Mouse (Mus musculus) kidney, postnatal 0 days (tissue): ENCODE results near the gene Kmt2d. TPM values are rescaled to one million over a fixed set of nuclear protein-coding genes. Genes with fewer than 3 reads are reported as not detected.

ENCODE experiments used
- ATAC-seq: fragments of 200-750 bp; cut with Nextera tagmentation; replicated peaks from 2 replicates; pipeline ENCODE4 v1.8.0; 2017; ENCODE audit warnings: low read depth, moderate number of reproducible peaks, moderate TSS enrichment, moderate library complexity; ENCODE audit not compliant: low FRiP score
- DNase-seq: peaks from one replicate; pipeline ENCODE4 v3.0.0-alpha.2; 2016; ENCODE audit warnings: low spot score
- H3K27ac ChIP-seq: fragments of 300-500 bp; sonication (generic); 2 replicates; pipeline ENCODE4 v1.5.1; 2014; ENCODE audit warnings: mild to moderate bottlenecking
- H3K27me3 ChIP-seq: fragments of 300-500 bp; sonication (generic); 2 replicates; pipeline ENCODE4 v1.6.1; 2014; ENCODE audit warnings: low read length, mixed read lengths; ENCODE audit not compliant: insufficient read depth
- H3K36me3 ChIP-seq: fragments of 300-500 bp; sonication (generic); 2 replicates; pipeline ENCODE4 v1.6.1; 2014; ENCODE audit warnings: low read length, mixed read lengths; ENCODE audit not compliant: insufficient read depth
- H3K4me1 ChIP-seq: fragments of 300-500 bp; sonication (generic); replicated peaks from 2 replicates; pipeline ENCODE4 v1.6.1; 2014; ENCODE audit warnings: antibody characterized with exemption, low read length, mixed read lengths; ENCODE audit not compliant: insufficient read depth
- H3K4me2 ChIP-seq: fragments of 300-500 bp; sonication (generic); 2 replicates; pipeline ENCODE4 v1.6.1; 2014; ENCODE audit warnings: mild to moderate bottlenecking, low read length, moderate library complexity, mixed read lengths
- H3K4me3 ChIP-seq: fragments of 300-500 bp; sonication (generic); replicated peaks from 2 replicates; pipeline ENCODE4 v1.5.1; 2014; ENCODE audit warnings: low read depth, low read length
- H3K9ac ChIP-seq: fragments of 300-500 bp; sonication (generic); 2 replicates; pipeline ENCODE4 v1.6.1; 2014; ENCODE audit warnings: low read depth, low read length
- H3K9me3 ChIP-seq: fragments of 300-500 bp; sonication (generic); replicated peaks from 2 replicates; pipeline ENCODE4 v1.6.1; 2016; ENCODE audit warnings: low read length, inconsistent platforms, mixed read lengths
- CTCF ChIP-seq: IDR thresholded peaks from 2 replicates; pipeline ENCODE4 v1.5.1; 2016; ENCODE audit warnings: antibody characterized with exemption, low read depth, mild to moderate bottlenecking, moderate library complexity
- WGBS: fragments of 180-500 bp; shearing (Covaris S2); extraction: QIAGEN DNeasy Blood & Tissue Kit; methylation state at CpG from one replicate; pipeline ENCODE4 v1.1.7; 2014; 5-methylcytosine and 5-hydroxymethylcytosine counted together
- polyA plus RNA-seq: library from polyadenylated mRNA; unstranded; fragments of >200 nt; fragmentation: Nextera tagmentation; extraction: Ambion mirVana; gene quantifications from 2 replicates; pipeline ENCODE4 v1.2.1, GENCODE M21; 2015

Kmt2d gene
- polyA plus RNA-seq, 1 experiment from 2014 or later = 6.4 TPM

DNA sequence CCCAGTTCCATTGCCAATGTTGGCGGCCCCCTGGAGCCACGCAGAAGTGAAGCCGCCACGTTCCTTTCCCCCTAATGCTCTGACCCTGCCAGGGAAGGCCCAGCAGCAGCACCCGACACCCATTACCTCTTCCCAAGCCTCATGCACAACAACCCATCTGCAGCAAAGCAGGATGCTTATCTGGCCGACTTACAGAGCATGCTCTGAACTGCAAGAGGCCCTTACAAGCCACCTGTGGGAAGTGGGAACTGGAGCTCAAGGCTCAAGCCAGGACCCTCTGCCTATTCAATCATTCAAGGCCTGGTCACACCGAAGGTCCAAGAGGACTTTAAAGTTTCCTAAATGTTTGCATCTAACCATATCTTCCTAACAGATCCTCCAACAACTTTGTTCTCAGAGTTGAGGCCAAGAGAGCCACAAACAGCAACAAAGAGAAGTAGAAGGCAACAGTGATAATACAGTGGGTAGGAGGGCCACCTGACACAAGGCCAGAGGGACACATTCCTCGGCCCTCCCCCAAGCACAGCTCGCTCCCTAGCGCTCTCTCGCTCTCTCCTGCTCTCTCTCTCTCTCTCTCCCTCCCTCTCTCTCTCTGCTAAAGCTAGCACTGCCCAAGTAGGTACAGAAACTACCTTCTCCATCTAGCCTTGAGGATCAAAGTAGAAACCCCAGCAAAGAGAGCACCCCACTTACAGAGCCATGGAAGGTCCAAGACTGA lies 2.5 kb downstream of the Kmt2d start:
- Histone ChIP-seq H3K27ac (0 out of 2 replicates have a peak overlapping the region, but pooled peaks have one; percentile 26), H3K27me3 (no peaks in the 10 kb centered on the region), H3K9me3 (no peaks in the 10 kb centered on the region), H3K4me2 (peak overlapping the region; percentile 79), H3K9ac (peak overlapping the region; percentile 99), H3K4me1 (peaks cover 20% of the 10 kb centered on the region; the same call in 1 of the 2 replicates), H3K36me3 (peaks cover 30% of the 10 kb centered on the region), H3K4me3 (peak overlapping the region; percentile 99)
- ATAC-seq (no peak), DNase-seq (peak; percentile 19)
- TF ChIP-seq CTCF = no peak
- WGBS = 23% methylated on average over 11 of the region's 11 CpGs

DNA sequence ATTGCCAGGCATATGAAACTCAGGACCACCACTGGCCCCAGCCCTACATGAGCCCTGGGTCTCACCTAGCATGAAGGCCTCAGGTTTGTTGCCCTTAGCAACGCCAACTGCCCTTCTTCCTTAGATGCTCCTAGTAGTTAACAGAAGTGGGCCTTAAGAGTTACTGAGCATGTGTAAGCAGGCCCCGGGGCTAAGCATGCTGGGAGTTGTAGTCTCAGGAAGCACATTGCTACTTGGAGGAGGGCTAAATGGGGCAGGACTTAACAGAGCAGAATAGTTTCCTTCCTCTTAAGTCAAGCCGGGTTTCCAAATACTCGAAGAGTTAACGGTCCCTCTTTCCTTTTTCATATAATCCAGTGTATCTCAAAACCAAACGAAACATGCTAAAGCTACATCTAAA lies 3.7 kb downstream of the Kmt2d start:
- no peak overlapping the region for H3K27ac ChIP-seq
- TF ChIP-seq CTCF = no peak
- H3K9ac ChIP-seq = 0 out of 2 replicates have a peak overlapping the region, but pooled peaks have one; percentile 13
- H3K9me3 ChIP-seq = no peaks in the 10 kb centered on the region
- peaks cover 42% of the 10 kb centered on the region for H3K36me3 ChIP-seq
- DNase-seq (peak; percentile 86), ATAC-seq (no peak)
- H3K4me2 ChIP-seq = peak overlapping the region; percentile 79
- no peak overlapping the region for H3K4me3 ChIP-seq
- H3K27me3 ChIP-seq = no peaks in the 10 kb centered on the region
- 38% methylated on average over 6 of the region's 6 CpGs for WGBS
- H3K4me1 ChIP-seq = peaks cover 20% of the 10 kb centered on the region; the same call in 1 of the 2 replicates

GRCm38 (mm10) chr15:98866501-98866900 lies 4.5 kb downstream of the Kmt2d start:
- H3K9ac ChIP-seq = no peak overlapping the region
- H3K9me3 ChIP-seq = no peaks in the 10 kb centered on the region
- peaks cover 20% of the 10 kb centered on the region; the same call in 1 of the 2 replicates for H3K4me1 ChIP-seq
- DNase-seq (no peak), ATAC-seq (no peak)
- no peak overlapping the region for H3K4me3 ChIP-seq
- WGBS = 82% methylated on average over 5 of the region's 5 CpGs
- no peaks in the 10 kb centered on the region for H3K27me3 ChIP-seq
- no peak overlapping the region for H3K27ac ChIP-seq
- no peak for TF ChIP-seq CTCF
- H3K4me2 ChIP-seq = no peak overlapping the region
- H3K36me3 ChIP-seq = peaks cover 51% of the 10 kb centered on the region

DNA sequence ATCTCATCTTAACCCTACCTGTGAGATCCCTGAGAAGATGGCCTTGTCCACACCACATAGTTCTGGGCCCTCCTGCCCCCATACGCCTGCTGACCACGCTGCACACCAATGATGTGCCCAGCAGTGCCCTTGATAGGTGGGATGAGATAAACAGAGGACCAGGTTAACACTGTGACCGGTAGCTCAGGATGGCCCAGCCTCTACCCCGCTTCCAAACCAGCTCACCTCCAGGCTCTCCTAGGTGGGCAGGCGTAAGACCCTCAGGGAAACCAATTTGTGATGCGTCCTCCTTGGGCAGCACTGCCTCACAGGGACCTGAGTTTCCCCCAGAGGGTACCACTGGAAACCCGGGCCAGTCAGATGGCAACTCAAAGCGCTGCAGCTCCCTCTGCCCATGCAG lies 5.2 kb downstream of the Kmt2d start:
- Histone ChIP-seq H3K4me2 (no peak overlapping the region), H3K27ac (no peak overlapping the region), H3K9me3 (no peaks in the 10 kb centered on the region), H3K27me3 (no peaks in the 10 kb centered on the region), H3K4me3 (no peak overlapping the region), H3K36me3 (peaks cover 58% of the 10 kb centered on the region), H3K4me1 (peaks cover 20% of the 10 kb centered on the region; the same call in 1 of the 2 replicates), H3K9ac (no peak overlapping the region)
- no peak for TF ChIP-seq CTCF
- ATAC-seq (no peak), DNase-seq (no peak)
- 96% methylated on average over 8 of the region's 8 CpGs for WGBS

DNA sequence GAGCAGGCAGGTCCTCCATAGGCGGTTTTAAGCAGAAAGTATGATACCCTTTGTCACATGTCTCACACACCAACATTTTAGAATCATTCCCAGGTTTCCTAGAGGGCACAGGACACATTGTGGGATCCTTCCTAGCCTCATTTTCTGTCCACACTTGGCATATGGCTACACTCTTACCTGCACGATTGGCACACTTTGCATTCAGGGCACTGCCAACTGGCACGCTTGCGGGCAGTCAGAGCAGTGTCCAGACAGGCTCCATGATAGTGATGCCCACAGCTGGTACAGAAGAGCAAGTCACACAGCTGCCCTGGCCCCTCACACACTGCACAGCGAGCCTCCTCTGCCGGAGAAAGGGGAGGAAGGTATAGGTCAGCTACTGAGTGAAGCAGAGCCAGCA lies 6.1 kb downstream of the Kmt2d start:
- H3K9ac ChIP-seq = no peak overlapping the region
- WGBS = 94% methylated on average over 6 of the region's 6 CpGs
- ATAC-seq (no peak), DNase-seq (no peak)
- peaks cover 20% of the 10 kb centered on the region; the same call in 1 of the 2 replicates for H3K4me1 ChIP-seq
- no peak overlapping the region for H3K4me3 ChIP-seq
- H3K36me3 ChIP-seq = peaks cover 66% of the 10 kb centered on the region
- no peak for TF ChIP-seq CTCF
- H3K27me3 ChIP-seq = no peaks in the 10 kb centered on the region
- no peaks in the 10 kb centered on the region for H3K9me3 ChIP-seq
- H3K4me2 ChIP-seq = no peak overlapping the region
- H3K27ac ChIP-seq = no peak overlapping the region

- ATAC-seq (no peak), DNase-seq (no peak)
- no peak for TF ChIP-seq CTCF
- Histone ChIP-seq H3K27ac (no peak overlapping the region), H3K36me3 (peaks cover 80% of the 10 kb centered on the region), H3K27me3 (no peaks in the 10 kb centered on the region), H3K4me1 (peaks cover 8% of the 10 kb centered on the region; the same call in 1 of the 2 replicates), H3K9me3 (no peaks in the 10 kb centered on the region), H3K4me2 (no peak overlapping the region), H3K4me3 (no peak overlapping the region), H3K9ac (no peak overlapping the region)
- WGBS = 89% methylated on average over 12 of the region's 12 CpGs
These were observed 7.5 kb downstream of the Kmt2d start for GRCm38 (mm10) chr15:98863451-98863958.
